Mouse (Mus musculus) layer of hippocampus, adult 8-10 months (tissue): ENCODE data around the gene Chst11. TPM values are rescaled to one million over a fixed set of nuclear protein-coding genes. Genes with fewer than 3 reads are reported as not detected.

Experiments
- DNase-seq, 2 experiments: peaks; one replicate each; pipeline ENCODE4 v3.0.0; 2022; ENCODE audit warnings: low spot score in 2 of 2
- total RNA-seq, 4 experiments: library from RNA; stranded (reverse); gene quantifications; 2 replicates each; pipeline ENCODE4 v1.2.4; 2022

Chst11 gene
- total RNA-seq, 4 experiments from 2014 or later, result 50.0 to 55.8 (median 50.9) TPM

DNA sequence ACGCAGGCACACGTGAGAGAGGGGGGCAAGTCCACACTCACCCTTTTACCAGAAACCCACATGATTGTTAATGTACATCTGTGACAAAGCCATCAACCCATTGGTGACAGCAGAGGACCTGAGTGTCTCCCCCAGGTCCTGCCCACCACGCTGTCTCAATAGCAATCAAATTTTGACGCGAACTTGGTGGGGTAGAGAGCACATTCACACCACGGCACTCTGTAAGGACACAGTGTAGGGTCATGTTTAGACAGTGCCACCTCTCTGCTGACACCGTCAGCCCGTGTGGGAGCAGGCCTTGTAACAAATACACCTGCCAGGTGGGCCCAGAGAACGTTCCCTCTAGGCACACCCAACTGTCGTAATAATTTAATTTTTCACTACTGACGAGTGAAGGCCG is 224.1 kb downstream of the Chst11 start:
- DNase-seq, result no peak

DNA sequence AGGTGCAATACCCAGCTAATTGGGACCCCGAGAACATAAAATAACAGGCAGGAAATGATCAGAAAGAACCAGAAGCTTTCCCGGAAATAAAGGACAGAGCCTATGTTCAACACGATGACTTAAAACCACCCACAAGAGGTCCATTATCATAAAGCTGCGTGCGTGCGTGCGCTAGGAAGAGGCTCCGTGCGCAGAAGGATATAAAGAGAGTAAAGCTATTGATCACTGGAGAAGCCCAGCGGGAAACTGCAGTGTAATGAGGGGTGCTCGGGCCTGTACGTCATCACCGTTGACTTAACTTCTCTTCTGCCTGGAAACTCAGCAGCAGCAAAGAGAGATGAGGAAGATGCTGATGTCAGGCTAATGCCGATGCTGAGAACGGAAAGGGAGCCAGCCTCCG is 224.8 kb downstream of the Chst11 start:
- DNase-seq, result no peak

DNA sequence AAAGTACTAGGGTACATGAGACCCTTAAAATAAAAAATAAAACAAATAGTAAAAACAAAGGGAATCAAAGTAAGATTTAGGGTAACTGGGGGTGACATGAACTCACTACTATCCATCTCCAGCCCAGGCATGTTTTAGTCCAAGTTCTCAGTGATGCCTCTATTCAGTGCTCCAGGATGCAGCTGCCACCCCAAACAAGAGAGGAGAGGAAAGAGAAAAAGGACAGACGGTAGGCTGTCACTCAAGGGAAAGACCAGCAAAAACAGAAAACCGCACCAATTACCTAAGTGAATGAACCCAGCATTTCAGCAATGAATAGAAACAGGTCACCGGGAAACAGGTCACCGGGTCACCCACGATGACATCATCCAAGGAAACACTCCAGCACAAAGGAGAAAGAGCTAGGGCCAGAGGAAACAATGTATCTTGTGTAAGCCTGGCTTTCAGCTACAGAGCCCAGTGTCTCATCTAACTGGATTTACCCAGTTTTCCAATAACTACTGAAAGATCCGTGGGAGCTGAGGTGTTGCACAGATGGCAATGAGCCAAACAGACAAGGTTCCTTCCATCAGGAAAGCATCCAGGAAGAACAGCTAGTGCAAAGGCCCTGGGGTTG is 225.8 kb downstream of the Chst11 start:
- DNase-seq, result no peak

DNA sequence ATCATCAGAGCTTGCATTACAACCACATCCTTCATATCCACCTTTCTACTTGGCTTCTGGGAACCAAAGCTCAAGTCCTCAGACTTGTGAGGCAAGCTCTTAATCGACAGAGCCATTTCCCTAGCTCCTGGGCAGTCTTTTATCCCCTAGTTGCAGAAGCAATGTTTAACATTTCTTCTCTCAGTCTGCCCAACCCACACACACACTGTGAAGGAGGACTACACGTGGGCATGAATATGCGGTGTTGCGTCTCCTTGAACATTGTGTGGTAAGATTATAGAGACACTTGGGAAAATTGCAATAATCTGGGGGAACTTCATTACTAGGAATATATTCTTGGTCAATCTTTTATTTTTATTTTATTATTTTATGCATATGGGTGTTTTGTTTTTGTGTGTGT is 227.3 kb downstream of the Chst11 start:
- DNase-seq, result no peak

DNA sequence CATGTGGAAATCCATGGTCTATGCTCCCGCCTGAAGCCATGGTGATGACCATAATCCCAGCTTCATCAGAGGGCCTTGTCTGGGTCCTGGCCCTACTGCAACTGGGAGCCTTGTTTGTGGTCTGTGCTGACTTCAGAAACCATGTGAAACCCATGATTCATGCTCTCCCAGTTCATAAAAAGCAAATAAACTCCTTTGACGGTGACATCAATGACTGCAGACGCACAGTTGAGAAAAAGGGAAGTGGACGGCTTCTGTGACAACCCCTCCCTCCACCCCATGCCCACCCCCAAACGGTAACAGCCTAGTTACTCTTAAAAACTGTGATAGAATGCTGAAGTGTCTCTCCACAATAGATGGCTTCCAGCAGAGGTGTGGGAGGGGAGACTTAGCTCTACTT is 230.3 kb downstream of the Chst11 start:
- no peak for DNase-seq

DNA sequence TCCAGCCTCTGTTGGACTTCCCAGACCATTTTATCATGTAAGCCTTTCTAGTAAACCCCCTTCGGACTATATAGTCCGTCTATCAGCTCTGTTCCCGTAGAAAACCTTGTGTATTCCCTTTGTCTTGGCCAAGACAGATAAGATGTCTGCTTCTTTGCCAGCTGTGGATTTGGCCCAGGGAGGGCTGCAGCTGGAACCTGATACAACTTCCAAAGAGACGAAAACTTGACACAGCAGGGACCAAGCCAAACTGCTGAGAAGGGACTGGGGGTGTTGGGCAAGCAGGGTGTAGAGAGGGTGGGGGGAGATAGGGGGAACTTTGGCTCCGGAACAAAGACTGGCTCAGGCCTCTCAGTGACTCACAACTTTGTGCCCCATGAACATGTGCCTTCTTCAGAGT is 232.0 kb downstream of the Chst11 start:
- DNase-seq, result no peak

DNA sequence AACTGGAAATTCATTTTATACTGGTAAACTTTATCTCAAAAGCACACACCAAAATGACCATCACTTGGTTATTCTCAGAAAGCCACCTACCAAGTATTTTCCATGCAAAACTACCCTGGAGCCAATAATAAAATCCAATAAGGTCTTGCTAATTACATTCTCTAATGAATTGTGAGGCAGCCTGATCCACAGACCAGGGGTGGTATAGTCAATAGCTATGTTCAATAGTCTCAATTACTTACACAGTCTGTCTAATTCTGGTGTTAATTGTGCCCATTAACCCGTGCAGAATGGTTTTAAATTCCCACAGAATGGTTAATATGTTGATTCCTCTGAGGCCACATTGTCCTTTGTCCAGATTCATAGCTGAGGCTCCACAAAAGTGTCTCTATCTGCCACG is 233.5 kb downstream of the Chst11 start:
- DNase-seq, result no peak

DNA sequence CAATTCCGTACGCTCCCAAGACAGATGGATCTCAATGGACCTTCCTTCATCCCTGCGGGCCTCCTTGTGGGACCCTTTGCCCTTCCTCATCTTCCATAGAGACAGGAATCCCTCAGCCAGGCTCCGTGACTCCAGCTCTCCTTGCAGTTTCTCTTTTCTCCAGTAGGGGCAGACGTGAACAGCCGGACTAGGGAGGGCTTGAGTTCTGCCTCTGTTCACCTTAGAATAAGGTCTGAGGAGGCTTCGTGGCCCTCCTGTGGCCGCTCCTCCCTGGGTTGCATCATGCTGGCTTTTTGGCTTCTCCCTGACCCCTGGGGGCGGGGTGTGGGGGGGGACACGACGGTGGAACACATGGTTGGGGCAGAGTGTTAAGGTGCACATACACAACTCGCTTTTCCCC is 234.4 kb downstream of the Chst11 start:
- peak in 1 of 2 experiments; percentile 57 for DNase-seq

DNA sequence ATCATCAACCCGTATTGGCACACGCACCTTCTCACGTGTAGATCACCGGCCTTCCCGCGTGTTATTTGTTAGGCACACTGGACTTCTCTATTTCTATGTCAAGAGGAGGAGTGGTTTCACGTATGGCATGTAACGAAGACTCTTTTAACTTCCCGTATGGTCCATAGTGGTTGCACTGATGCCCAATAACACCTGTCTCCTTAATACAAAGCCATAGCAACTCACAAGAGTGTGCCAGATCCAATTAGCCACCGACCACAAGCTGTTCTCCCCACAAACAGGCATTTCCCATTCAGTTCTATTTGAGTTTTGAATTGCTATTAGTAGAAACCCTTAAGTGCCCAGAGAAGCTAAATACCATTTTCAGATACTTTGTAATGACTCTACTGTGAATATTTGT is 234.9 kb downstream of the Chst11 start:
- DNase-seq, result no peak

DNA sequence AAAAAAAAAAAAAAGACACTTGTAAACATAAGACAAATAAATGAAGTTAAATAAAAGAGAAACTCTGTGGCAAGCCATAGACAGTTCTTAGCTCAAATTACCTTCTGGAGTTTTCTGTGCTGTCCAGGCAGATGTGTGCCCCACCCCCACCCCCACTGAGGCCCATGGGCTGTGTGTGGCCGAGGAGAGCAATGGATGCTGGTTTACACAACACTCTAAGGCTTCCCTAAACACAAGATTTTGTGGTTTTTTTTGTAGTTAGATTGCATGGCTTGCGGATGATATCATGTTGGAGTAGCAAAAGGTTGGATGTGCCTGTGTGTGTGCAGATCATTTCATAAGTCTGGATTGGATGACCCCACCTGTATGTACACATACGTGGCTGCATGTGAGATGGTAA is 235.5 kb downstream of the Chst11 start:
- no peak for DNase-seq

DNA sequence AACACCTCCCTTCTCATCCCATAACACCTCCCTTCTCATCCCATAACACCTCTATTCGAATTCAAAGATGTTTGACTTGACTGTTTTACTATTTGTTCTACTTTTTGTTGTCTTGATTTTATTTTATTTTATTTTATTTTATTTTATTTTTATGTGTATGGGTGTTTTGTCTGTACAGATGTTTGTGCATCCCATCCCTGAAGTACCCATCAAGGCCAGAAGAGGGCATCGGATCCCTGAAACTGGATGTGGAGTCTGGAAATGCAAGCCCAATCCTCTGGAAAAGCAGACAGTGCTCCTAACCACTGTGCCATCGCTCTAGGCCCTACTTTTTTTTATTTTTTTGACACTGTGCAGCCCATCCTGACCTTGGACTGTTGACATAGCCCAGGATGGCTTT is 239.7 kb downstream of the Chst11 start:
- no peak for DNase-seq

DNA sequence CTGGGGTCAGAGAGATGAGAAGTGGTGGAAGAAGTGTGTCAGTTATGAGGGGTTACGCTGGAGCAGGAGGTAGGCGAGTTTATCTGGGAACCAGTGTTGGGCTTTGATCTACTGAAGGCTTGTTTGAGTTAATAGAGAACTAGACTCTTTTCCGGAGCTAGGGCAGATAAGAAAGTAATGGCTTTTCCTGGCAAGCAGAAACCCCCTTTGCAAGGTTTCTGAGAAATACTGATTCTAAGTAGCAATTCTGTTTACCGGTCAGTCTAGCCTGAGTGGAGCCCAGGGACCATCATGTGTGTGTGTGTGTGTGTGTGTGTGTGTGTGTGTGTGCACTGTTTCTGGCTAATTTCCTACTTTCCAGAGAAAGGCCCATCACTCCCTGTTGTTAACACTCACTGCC is 243.3 kb downstream of the Chst11 start:
- DNase-seq, result no peak

DNA sequence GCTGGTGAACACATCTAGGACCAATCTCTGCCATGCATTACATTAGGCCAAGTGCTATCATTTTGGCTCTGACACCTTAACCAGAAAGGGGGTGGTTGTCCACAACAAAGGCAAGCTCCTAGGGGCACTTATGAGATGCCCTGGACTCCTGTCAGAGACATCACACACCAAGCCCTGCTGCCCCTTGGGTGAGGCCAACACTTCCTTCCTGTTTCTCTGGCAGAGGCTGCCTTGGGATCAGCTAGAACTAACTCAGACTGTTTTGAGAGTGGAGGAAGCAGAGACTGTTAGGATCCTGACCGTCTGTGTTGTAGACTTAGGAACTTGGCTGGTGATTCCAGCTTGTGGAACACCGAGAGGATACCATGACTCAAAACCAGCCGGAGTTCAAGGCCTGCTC is 248.7 kb downstream of the Chst11 start:
- DNase-seq, result no peak

DNA sequence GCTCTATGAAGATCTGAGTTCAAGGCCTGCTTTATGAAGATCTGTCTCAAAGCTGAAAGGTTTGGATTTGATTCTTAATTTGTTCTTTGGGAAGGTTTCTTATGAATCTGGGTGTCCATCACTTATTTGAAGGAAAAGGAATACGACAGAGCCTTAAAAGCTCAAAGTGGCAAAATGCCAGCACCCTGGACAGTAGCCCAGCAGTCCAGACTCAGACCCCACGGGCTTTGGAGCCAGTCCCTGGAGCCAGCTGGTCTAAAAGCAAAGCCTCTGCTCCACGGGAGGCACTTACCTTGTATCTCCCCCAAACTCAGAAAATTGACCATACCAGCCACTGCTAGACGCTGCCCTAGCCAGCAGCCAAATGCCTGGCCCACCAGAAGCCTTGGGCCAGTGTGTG is 249.1 kb downstream of the Chst11 start:
- no peak for DNase-seq

DNA sequence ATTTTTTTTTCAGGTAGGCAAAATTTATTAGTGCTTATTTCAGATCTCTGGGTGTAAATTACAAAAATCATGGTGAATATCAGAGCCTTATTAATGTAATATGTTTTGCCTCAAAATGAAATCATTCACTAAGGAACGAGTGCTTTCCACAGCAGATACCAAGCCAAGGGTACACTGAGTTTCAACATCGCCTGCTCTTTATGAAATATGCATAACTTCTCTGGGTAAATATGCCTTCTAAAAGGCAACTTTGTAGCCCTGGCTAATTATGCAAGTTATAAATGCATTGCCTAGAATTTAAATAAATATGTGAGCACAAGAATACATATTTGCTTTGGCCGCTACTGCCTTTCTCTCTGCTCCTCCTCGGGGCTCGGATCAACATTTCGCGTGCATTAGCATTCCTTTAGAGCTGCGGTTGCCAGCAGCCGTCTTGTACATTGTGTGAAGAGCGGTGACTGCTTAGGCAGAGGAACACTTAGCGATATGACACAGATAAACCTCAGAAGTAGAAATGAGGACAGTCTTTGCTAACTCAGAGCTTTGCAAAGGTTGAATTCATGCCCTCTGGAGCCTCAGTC is 256.9 kb downstream of the Chst11 start:
- DNase-seq, result no peak

DNA sequence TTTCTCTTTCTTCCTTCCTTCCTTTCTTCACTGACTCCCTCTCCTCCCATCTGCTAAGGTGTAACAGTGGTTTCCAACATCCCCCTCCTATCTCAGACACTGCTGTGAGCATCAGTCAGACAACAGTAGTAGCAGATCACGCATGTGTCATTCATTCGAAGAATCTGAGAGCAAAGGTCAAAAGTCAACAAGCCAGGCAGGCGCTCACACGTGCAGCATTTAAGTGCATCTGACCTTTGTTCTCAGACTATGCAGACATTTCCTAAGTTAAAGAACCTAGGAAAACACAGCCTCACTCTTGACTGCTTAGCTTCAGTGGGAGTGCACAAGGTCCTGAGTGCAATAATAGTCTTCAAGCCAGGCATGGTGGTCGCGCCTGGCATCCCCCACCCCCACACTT is 258.8 kb downstream of the Chst11 start:
- no peak for DNase-seq

Other genes starting within 250 kb of the Chst11 start
- gene Nfyb, start 221.4 kb upstream of the Chst11 start, total RNA-seq, result 10 to 100 TPM; 58.1 to 69.3 (median 62.9) TPM
- 10 to 100 TPM; 53.3 to 58.4 (median 56.1) TPM for gene Txnrd1, start 151.5 kb upstream of the Chst11 start, total RNA-seq
- 1 to 10 TPM; 1.7 to 3.4 (median 2.6) TPM for gene Eid3, start 118.9 kb upstream of the Chst11 start, total RNA-seq